Mouse (Mus musculus): ENCODE data around the gene Tipin. TPM values are rescaled to one million over a fixed set of nuclear protein-coding genes. Genes with fewer than 3 reads are reported as not detected.
A peak's percentile ranks its signal among the peaks of the same experiment; 100 is the strongest.
"Not testable (repeated sequence)": the region's sequence is repeated elsewhere in the genome, so short reads cannot be mapped to it uniquely, and the experiment has no call there.

Tipin gene
- polyA plus RNA-seq, 1 experiment from 2014 or later = 110 TPM

DNA sequence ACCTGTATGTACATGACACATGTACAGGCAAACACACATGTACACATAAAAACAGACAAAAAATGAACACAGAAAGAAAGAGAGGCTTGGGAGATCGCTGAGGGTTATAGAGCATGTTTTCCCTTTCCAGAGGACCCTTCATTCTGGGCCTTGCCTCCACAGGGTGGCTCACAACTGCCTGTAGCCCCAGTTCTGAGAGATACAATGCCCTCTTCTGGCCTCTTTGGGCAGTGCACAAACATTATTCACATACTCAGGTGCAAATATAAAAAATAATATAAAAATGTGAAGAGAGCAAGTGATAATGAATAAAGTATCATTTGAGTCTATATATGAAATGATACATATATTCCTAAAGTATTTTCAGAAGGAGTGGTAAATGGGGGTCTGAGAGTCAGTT lies 6.5 kb upstream of the Tipin start:
- Histone ChIP-seq H3K4me2 (replicated peaks) (no peak overlapping the region), H3K4me1 (replicated peaks) (no peaks in the 10 kb centered on the region), H3K27ac (no peak overlapping the region), H3K9me3 (no peaks in the 10 kb centered on the region), H3K4me3 (replicated peaks) (no peak overlapping the region), H3K36me3 (no peaks in the 10 kb centered on the region), H3K27me3 (no peaks in the 10 kb centered on the region), H3K9ac (replicated peaks) (no peak overlapping the region)
- ATAC-seq = no peak
- 45% methylated on average over 1 of the region's 1 CpGs for WGBS

DNA sequence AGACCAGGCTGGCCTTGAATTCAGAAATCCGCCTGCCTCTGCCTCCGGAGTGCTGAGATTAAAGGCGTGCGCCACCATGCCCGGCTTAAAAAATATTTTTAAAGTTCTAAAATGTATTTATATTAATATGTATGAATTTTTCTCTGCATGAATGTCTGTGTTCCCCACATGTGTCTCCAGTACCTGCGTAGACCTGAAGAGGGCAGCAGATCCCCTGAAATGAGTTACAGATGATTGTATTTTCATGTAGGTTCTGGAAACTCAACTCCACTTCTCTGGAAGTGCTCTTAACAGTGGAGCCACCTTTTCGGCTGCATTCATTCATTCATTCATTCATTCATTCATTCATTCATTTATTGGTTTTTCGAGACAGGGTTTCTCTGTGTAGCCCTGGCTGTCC lies 3.7 kb upstream of the Tipin start:
- Histone ChIP-seq H3K9ac (replicated peaks) (no peak overlapping the region), H3K4me1 (replicated peaks) (peaks cover 9% of the 10 kb centered on the region), H3K4me3 (replicated peaks) (no peak overlapping the region), H3K27ac (no peak overlapping the region), H3K36me3 (no peaks in the 10 kb centered on the region), H3K4me2 (replicated peaks) (no peak overlapping the region), H3K9me3 (no peaks in the 10 kb centered on the region), H3K27me3 (no peaks in the 10 kb centered on the region)
- ATAC-seq = no peak
- WGBS = 72% methylated on average over 8 of the region's 8 CpGs

DNA sequence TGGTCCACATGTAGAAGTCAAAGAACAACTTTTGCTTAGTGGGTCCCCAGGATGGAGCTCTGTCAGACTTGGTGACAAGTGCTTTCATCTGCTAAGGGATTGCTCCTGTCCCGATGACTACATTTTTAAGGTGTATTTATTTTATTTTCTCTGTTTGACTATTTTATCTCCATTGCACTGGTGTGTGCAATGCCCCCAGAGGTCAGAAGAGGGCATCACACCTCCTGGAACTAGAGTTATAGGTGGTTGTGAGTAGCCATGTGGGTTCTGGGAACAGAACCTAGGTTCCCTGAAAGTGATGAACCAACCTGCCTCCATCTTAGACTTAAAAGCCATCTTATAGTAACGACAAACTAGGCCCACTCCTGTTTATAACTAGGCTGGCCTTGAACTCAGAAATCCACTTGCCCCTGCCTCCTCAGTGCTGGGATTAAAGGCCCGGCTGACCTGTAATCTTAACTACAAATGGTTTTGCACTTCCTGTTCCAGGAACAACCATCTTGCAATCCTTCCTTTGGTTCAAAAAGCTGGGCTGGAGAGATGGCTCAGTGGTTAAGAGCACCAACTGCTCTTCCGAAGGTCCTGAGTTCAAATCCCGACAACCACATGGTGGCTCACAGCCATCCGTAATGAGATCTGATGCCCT lies 2.6 kb upstream of the Tipin start:
- Histone ChIP-seq H3K27ac (no peak overlapping the region), H3K36me3 (no peaks in the 10 kb centered on the region), H3K4me1 (replicated peaks) (peaks cover 9% of the 10 kb centered on the region), H3K4me2 (replicated peaks) (no peak overlapping the region), H3K9me3 (no peaks in the 10 kb centered on the region), H3K27me3 (no peaks in the 10 kb centered on the region), H3K9ac (replicated peaks) (no peak overlapping the region), H3K4me3 (replicated peaks) (no peak overlapping the region)
- ATAC-seq = no peak
- 95% methylated on average over 6 of the region's 6 CpGs for WGBS

DNA sequence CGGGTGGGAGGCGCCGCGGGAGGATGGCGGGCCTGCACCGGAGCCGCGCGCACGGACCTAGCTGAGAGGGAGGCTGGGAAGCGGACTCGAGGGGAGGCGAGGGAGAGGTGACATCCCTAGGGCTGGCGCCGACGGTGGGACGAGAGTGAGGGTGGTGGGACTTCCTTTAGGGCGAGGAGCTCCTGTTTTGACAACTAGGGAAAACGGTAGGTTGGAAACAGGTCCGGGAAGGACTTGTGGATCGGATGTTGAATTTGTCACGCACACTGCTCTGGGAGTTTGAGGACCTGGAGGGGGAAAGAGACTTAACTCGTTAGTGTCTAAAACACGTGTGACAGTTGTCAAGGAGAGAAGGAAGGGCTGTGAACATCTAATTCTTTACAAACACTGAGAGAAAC lies 399 bp downstream of the Tipin start:
- peak; percentile 94 for ATAC-seq
- H3K4me3 ChIP-seq (replicated peaks) = peak overlapping the region; percentile 79
- no peaks in the 10 kb centered on the region for H3K9me3 ChIP-seq
- H3K4me1 ChIP-seq (replicated peaks) = peaks cover 9% of the 10 kb centered on the region
- H3K9ac ChIP-seq (replicated peaks) = peak overlapping the region; percentile 89
- peak overlapping the region; percentile 77 for H3K27ac ChIP-seq
- WGBS = under 1% methylated on average over 24 of the region's 24 CpGs
- no peaks in the 10 kb centered on the region for H3K27me3 ChIP-seq
- peak overlapping the region; percentile 78 for H3K4me2 ChIP-seq (replicated peaks)
- no peaks in the 10 kb centered on the region for H3K36me3 ChIP-seq

DNA sequence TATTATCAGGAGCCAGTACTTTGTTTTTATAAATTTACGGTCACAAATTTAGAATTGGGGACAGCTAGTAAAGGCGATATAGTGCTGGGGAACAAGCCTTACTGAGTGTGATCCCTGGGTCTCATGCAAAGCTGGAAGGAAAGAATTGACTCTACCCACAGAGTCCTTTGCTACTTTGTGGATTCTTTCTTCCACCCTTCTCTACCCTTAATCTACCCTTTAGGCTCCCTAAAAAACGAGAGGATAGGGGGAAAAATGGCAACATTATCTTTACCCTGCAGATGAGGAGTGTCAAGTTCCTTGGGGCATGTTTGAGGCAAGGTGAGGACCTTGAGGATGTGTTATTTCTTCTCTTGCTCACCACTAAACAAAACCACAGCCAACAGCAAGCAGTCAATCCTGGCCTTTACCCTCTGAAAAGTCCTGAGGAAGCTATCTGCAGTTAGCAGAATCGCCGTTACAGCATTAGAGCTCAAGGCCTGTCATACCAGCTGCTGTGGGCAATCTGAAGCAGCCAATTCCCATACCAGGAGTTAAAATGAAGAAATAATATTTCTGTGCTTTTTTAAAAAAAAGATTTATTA lies 1.1 kb downstream of the Tipin start:
- no peak overlapping the region for H3K27ac ChIP-seq
- peak overlapping the region; percentile 79 for H3K4me3 ChIP-seq (replicated peaks)
- H3K9me3 ChIP-seq = no peaks in the 10 kb centered on the region
- 76% methylated on average over 5 of the region's 5 CpGs for WGBS
- peaks cover 9% of the 10 kb centered on the region for H3K4me1 ChIP-seq (replicated peaks)
- no peaks in the 10 kb centered on the region for H3K27me3 ChIP-seq
- no peaks in the 10 kb centered on the region for H3K36me3 ChIP-seq
- peak overlapping the region; percentile 78 for H3K4me2 ChIP-seq (replicated peaks)
- no peak for ATAC-seq
- H3K9ac ChIP-seq (replicated peaks) = peak overlapping the region; percentile 89

DNA sequence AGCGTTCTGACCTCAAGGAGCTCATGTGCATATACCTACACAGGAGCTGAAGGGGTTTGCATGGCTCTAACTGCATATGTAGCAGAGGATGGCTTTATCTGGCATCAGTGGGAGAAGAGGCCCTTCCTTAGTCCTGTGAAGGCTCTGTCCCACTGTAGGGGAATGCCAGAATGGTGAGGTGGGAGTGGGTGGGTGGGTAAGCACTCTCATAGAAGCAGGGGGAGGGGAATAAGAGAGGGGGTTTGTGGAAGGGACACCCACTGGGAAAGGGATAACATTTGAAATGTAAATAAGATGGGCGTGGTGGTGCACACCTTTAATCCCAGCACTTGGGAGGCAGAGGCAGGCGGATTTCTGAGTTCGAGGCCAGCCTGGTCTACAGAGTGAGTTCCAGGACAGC lies 21.7 kb downstream of the Tipin start:
- not testable (repeated sequence) for H3K9me3 ChIP-seq; H3K4me2 ChIP-seq (replicated peaks); H3K9ac ChIP-seq (replicated peaks); H3K27ac ChIP-seq; H3K4me3 ChIP-seq (replicated peaks); H3K4me1 ChIP-seq (replicated peaks); H3K27me3 ChIP-seq; ATAC-seq
- peaks cover 67% of the 10 kb centered on the region for H3K36me3 ChIP-seq
- 90% methylated on average over 4 of the region's 4 CpGs for WGBS

DNA sequence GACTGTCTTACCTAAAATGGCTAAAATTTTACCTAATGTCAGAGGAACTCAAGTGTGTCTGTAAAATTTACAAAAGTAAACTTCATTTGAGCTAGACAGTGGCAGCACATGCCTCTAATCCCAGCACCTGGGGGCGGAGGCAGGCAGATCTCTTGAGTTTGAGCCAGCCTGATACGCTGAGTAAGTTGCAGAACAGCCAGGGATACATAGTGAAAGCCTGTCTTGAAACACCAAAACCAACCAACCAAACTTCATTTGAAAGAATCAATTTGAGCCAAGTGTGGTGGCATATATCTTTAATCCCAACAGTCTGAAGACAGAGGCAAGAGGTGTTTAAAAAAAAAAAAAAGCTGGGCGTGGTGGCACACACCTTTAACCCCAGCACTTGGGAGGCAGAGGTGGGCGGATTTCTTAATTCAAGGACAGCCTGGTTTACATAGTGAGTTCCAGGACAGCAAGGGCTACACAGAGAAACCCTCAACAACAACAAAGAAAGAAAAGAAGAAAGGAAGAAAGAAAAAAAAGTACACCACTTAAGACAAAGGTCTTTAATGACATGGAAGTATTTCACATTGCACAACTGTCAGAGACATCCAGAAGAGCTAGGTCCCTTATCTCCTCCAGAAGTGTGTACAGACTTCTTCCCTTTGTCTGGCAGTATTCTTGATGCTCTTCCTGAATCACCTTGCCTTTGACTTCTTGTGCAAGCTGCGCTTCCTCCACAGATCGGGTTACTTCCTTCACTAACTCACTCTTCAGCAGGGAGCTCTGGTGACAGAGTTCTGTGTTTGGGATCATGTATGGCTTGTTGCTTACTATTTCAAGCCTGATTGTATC lies 25.3 kb downstream of the Tipin start:
- ATAC-seq = no peak
- Histone ChIP-seq H3K4me2 (replicated peaks) (no peak overlapping the region), H3K9me3 (no peaks in the 10 kb centered on the region), H3K4me3 (replicated peaks) (no peak overlapping the region), H3K9ac (replicated peaks) (no peak overlapping the region), H3K27me3 (no peaks in the 10 kb centered on the region), H3K27ac (no peak overlapping the region), H3K4me1 (replicated peaks) (no peaks in the 10 kb centered on the region), H3K36me3 (peaks cover 73% of the 10 kb centered on the region)
- 88% methylated on average over 6 of the region's 6 CpGs for WGBS

DNA sequence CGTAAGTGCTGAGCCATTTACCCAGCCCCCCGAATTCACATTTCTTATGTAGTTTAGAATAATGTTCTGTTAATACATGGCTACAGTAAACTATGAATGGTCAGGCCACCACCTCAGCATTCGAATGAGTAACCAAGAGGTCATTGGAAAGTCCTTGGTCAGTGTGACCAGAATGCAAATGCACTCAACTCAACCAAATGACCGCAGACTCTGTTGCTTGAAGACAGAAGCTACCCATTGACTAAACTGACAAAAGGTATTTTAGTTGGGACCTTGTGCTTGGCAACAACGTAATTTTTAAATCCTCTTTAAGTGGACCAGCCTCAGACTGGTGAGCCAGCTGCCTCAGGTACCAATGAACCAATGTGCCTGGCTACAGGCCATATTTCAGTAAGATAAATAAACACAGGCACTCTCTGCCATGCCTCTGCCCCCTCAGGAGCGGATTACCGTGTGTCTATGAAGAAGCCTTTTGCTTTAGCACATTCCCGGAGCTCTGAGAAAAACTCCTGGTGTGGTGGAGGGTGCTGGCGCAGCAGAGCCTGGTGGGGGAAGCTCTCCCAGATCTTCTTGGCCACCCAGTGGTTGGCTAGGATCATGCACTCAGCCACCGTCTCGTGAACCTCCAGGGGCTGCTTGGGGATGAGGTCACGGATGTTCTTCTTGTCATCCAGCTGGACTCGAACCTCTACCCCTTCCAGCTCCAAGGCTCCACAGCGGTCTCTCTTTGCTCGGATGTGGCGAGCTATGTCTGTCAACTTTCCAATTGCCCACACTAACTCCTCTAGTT lies 29.8 kb downstream of the Tipin start:
- no peak overlapping the region for H3K4me2 ChIP-seq (replicated peaks)
- no peaks in the 10 kb centered on the region for H3K27me3 ChIP-seq
- WGBS = 84% methylated on average over 16 of the region's 16 CpGs
- no peaks in the 10 kb centered on the region for H3K9me3 ChIP-seq
- no peak overlapping the region for H3K27ac ChIP-seq
- H3K4me1 ChIP-seq (replicated peaks) = no peaks in the 10 kb centered on the region
- ATAC-seq = no peak
- no peak overlapping the region for H3K4me3 ChIP-seq (replicated peaks)
- H3K36me3 ChIP-seq = peaks cover 68% of the 10 kb centered on the region
- no peak overlapping the region for H3K9ac ChIP-seq (replicated peaks)

DNA sequence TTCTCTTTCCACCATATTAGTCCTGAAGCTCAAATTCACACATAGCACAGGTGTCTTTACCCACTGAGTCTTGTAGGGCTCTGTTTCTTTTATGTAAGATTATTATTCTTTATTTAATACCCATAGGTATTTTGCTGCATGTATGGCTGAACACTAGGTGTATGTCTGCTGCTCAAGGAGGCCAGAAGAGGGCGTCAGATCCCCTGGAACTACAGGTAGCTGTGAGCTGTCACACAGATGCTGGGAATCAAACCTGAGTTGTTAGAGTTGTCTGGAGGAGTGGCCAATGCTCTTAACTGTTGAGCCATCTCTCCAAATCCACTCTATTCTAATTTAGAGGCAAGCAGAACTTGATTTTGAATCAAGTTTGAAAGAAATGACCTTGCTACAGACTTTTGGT lies 30.7 kb downstream of the Tipin start:
- no peaks in the 10 kb centered on the region for H3K27me3 ChIP-seq
- H3K36me3 ChIP-seq = peaks cover 63% of the 10 kb centered on the region

DNA sequence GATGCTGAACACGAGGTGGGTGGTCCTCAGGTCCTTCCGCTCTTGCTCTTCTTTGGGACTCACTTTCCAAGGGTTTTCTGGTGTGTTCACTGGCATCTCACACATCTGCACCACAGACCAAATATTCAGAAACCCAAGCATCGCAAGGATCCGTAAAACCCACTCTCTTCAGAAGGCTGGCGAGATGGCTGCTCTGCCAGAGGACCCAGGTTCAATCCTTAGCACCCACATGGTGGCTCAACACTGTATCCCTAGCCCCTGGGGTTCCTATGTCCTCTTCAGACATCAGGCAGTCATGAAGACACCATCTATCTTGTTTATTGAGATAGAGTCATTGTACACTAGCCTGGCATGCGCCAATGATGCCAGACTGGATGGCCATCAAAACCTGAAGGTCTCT lies 33.3 kb downstream of the Tipin start:
- H3K4me2 ChIP-seq (replicated peaks) = no peak overlapping the region
- H3K4me3 ChIP-seq (replicated peaks) = no peak overlapping the region
- peaks cover 75% of the 10 kb centered on the region for H3K36me3 ChIP-seq
- 98% methylated on average over 6 of the region's 6 CpGs for WGBS
- no peak overlapping the region for H3K9ac ChIP-seq (replicated peaks)
- H3K27me3 ChIP-seq = no peaks in the 10 kb centered on the region
- no peak for ATAC-seq
- no peaks in the 10 kb centered on the region for H3K9me3 ChIP-seq
- no peaks in the 10 kb centered on the region for H3K4me1 ChIP-seq (replicated peaks)
- H3K27ac ChIP-seq = no peak overlapping the region

More for the DNA sequence above, 30.7 kb downstream of the Tipin start:
- H3K4me2 ChIP-seq (replicated peaks) = no peak overlapping the region
- H3K4me3 ChIP-seq (replicated peaks) = no peak overlapping the region
- H3K27ac ChIP-seq = no peak overlapping the region
- 29% methylated on average over 1 of the region's 1 CpGs for WGBS
- no peaks in the 10 kb centered on the region for H3K4me1 ChIP-seq (replicated peaks)
- no peak for ATAC-seq
- H3K9me3 ChIP-seq = no peaks in the 10 kb centered on the region
- no peak overlapping the region for H3K9ac ChIP-seq (replicated peaks)

DNA sequence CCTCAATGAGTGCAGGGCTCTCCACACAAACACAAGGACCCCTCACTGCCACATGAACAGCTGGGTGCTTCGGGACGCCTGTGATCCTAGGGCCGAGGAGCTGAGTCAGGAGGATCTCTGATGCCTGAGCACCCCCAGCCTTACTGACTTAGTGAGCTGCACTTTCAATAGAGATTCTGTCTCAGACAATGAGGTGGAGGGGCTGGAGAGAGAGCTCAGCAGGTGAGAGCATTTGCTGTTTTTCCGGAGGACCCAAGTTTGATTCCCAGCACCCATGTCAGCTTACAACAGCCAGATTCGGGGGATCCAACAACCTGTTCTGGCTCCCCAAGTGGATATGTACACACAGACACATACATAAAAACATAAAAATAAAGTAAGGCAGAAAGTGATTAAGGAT lies 35.6 kb downstream of the Tipin start:
- no peak overlapping the region for H3K4me2 ChIP-seq (replicated peaks)
- no peak for ATAC-seq
- no peaks in the 10 kb centered on the region for H3K27me3 ChIP-seq
- no peaks in the 10 kb centered on the region for H3K9me3 ChIP-seq
- H3K36me3 ChIP-seq = peaks cover 77% of the 10 kb centered on the region
- no peaks in the 10 kb centered on the region for H3K4me1 ChIP-seq (replicated peaks)
- 93% methylated on average over 5 of the region's 5 CpGs for WGBS
- no peak overlapping the region for H3K4me3 ChIP-seq (replicated peaks)
- no peak overlapping the region for H3K27ac ChIP-seq
- H3K9ac ChIP-seq (replicated peaks) = no peak overlapping the region

DNA sequence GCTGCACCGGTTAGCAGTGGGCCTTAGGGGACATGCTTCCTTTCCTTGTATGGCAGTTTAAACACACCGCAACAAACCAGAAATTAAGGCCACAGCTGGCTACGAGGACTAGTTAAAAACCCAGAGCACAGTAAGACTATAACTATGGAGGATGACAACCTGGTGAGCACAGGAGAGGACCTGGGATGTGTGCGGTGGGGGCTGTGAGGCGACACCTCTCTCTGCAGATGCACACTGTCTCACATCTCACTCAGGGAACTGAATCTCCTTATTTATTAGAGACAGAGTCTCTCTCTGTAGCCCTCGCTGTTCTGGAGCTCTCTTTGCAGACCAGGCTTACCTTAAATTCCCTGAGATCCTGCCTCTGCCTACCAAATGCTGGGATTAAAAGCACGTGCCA lies 42.6 kb downstream of the Tipin start:
- Histone ChIP-seq H3K4me3 (replicated peaks) (no peak overlapping the region), H3K4me2 (replicated peaks) (no peak overlapping the region), H3K9ac (replicated peaks) (no peak overlapping the region), H3K9me3 (no peaks in the 10 kb centered on the region), H3K27me3 (no peaks in the 10 kb centered on the region), H3K4me1 (replicated peaks) (no peaks in the 10 kb centered on the region), H3K36me3 (peaks cover 89% of the 10 kb centered on the region), H3K27ac (no peak overlapping the region)
- 96% methylated on average over 7 of the region's 7 CpGs for WGBS
- ATAC-seq = no peak

Data from midbrain, embryonic 13.5 days (tissue).